Mouse (Mus musculus) liver, adult (tissue): ENCODE results near the gene Dock2.

Experiments
- GATA4 ChIP-seq: IDR thresholded peaks from 2 replicates; pipeline ENCODE4 v1.6.1; 2014; ENCODE audit warnings: mild to moderate bottlenecking, low read length; ENCODE audit not compliant: insufficient replicate concordance

Dock2 gene

DNA sequence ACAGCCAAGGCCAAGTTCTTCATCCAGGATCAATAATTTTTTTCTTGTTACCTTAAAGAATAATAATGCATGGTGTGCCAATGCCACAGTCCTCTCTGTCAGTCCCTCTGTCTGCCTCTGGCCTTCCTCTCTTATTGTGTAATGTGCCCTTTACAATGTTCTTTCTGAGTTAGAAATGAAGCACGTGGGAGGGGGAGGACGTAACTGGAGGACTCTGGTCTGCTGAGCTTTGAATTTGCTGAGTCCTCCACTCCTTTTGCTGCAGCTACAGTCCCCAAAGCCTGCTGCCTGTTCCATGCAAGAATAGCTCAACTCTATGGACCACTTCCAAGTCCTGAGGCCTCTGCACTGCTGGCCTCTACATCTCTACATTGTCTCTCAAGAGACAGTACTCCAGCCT, 599.4 kb downstream of the Dock2 start:
- TF ChIP-seq GATA4 = no peak

DNA sequence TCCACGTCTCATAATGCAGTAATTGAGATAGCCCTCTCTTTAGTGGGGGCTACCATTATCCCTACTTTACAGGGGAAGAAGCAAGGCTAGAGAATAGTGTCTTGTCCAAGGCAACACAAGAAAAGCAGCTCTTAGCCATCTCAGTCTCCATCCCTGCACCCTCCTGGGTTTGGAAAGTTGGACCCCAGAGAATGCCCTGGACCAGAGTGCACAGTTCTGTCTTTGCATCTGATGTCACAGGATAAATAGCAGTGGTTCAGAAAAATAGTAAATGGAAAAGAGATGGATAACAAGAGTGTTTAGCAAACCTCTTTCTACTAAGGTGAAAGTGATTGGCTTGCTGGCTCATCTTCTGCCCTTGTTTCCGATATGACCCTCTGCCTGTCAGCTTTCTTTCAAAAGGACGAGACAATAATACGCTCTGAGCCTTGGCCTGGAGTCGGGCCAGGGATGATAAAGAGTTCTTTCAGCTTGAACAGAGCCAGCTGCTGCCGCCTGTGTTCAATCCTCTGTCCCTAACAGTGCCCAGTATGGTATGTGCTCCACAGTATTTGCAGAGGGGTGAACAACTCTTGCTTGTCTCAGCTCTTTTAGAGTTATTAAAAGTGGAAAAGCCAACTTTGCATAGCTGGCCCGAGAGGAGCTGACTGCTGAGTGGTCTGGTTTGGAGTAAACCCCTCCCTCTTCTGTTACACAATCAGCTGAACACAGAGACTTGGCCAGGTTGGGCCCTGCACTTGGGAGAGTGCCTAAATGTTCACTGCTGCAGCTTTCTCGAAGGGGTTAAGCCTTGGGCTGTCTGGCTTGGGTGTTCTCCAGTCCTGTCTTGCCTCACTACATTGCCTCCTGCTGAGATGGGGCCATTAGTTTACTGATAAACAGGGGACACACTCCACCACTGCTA, 602.2 kb downstream of the Dock2 start:
- TF ChIP-seq GATA4 = no peak

DNA sequence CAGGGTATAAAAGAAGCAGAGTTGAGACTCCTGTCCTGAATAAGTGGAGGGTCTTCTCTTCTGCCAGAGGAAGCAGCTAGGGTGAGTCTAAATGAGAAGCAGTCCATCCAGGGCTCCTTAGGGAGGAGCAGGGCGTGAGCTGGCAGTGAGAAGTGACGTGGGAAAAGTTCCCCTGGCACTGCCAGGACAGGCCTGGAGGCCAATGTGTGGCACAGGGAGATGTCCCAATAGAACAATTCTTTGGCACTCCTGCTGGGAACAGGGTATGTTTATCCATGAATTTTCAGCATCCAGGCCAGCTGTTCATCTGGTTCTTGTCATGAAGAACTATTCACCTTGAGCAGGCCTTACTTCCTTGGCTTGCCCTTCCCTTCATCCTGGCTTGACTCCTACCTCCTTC, 604.9 kb downstream of the Dock2 start:
- TF ChIP-seq GATA4 = no peak
